Mouse (Mus musculus): ENCODE results near the gene Atp6v1e2.

The Atp6v1e2 gene

DNA sequence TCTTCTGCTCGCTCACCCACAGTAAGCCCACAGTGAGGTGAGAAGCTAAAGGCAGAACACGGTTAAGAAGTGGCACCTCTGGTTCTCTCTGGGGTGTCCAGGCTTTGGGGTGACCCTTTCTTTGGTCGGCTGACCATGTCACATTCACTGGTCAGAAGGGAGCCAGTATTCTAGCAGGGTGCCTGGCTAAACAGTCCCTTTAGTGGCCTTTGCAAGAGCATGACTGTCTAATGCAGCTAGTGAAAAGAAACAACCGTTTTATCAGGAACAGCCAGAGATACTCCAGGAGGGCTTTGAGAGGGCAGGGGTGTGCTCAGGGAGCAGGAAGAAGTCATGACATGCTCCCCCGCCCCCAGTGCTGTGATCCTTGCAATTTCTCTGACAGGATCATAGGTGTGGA is 36.4 kb downstream of the Atp6v1e2 start:
- no peak for DNase-seq

DNA sequence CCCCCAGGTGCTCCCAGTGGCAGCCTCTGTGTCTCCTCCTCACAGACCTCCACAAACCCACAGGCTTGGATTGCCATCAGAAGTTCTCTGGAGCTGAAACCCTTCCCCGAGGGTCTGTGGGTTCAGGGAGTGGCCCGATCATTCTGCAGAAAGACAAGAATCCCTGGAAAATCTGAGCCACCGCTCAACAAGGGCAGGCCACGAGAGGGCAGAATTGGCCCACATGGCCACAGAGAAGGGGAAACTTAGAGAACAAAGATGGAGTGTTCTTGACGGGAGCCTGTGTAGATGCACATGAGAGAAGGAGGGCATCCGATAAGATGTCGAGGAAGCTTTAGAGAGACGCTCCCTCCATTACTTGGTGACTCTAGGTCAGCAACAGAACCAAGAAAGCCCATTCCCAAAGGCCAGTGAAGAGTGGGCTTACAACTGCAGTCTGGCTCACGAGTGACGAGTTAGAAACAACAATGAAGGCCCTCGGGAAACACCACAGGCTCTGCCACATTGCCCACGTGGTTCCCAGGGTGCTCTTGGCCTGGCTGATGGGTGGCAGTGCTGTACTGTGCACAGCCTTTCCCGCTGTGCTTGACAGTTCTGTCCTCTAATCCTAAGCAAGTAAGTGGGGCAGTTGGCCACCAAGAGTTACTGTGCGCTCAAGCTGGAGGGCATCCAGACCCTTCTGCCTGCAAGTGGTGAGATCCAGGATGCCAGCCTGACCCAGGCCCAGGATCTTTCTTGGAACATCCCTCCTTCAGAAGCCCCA is 37.8 kb downstream of the Atp6v1e2 start:
- peak; percentile 50 for DNase-seq

- DNase-seq, result no peak
These were observed 39.4 kb downstream of the Atp6v1e2 start for GRCm38 (mm10) chr17:86908316-86908715.

DNA sequence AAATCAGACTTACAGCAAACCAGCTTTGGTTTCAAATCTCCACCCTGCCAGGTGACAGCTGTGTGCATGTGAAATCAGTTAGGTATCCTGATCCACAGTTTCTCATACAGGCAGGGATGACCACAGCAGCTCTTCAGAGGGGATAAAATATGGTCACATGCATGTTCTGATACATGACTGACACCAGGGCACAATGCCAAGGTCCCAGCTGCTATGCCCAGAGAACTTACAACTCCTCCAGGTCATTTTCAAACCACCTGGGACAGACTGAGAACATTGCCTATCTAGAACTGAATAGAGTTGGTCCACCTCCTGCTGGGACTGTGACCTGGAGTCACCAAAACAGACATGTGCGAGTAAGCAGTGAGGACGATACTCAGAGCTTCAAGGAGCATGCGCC is 40.6 kb downstream of the Atp6v1e2 start:
- DNase-seq, result no peak

- no peak for DNase-seq
These were observed 41.1 kb downstream of the Atp6v1e2 start for GRCm38 (mm10) chr17:86906601-86907000.

- DNase-seq, result peak; percentile 85
These were observed 41.6 kb downstream of the Atp6v1e2 start for GRCm38 (mm10) chr17:86906136-86906461.

- peak; percentile 51 for DNase-seq
These were observed 42.2 kb downstream of the Atp6v1e2 start for GRCm38 (mm10) chr17:86905297-86906135.

DNA sequence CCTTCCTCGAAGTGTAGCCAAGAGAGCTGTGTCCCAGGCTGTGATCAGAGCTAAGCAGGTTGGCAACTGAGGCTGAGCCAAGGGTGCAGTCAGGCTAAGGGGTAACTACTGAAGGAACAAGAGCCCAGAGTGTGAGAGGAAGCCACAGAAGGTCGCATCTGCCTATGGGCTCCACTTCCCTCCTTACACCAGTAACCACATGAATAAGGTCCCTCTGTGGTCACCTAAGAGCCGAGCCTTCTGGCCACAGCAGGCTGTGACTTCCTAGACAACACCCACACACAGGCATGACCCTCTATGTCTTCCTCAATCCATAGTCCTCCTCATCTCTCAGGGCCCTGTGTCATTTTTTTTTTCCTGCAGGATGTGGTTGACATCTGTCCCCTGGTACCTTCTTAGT is 43.5 kb downstream of the Atp6v1e2 start:
- DNase-seq, result no peak

- no peak for DNase-seq
These were observed 44.1 kb downstream of the Atp6v1e2 start for GRCm38 (mm10) chr17:86903596-86903995.

DNA sequence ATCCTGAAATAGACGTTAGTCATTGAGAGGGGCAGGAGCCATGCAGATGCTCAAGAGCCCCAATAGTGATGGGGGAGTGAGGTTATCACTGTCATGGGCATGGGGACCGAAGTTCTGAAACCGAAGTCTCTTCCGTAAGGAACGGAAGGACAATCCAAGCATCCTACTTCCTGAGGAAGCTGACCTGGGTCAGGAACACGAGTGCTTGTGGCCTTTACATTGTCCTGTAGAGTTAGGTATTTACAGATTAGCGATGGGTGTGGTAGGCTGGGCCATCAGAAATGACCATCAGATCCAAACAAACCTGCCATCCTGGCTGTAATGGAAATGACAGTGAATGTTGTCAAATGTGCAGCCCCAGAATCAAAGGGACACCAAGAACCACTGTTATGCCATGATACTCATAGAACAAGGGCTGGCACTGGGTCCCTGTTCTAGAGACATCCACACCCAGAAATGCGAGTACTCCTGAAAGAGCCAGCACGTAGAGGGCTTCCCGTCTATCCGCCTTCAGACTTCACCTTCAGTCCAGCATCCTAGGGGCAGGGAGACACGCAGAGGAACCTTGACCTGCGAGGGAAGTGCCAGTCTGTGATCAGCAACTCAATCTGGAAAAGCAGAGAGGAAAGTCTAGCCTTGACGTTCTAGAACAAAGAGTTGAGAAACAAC is 45.2 kb downstream of the Atp6v1e2 start:
- no peak for DNase-seq

GRCm38 (mm10) chr17:86900564-86900963 is 47.1 kb downstream of the Atp6v1e2 start:
- no peak for DNase-seq

GRCm38 (mm10) chr17:86899821-86900220 is 47.9 kb downstream of the Atp6v1e2 start:
- no peak for DNase-seq

GRCm38 (mm10) chr17:86897486-86898165 is 50.1 kb downstream of the Atp6v1e2 start:
- DNase-seq, result no peak

DNA sequence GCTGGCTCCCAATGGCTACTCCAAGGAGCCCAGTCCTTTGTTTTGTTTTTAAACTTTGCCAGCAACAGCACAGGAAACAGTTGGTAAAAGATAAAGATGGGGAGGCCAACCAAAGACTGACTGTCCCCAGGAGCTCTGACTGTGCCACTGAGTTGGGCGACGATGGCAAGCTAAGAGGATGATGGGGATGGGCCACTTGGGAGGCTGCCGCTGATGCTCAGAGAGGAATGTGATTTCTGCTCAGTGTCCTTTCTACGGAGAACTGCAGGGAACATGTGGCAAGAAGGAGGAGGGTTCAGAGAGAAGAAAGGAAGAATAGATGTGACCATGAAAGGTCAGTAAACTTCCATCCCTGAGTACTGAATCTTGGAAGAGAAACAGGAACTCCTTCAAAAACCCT is 52.5 kb downstream of the Atp6v1e2 start:
- no peak for DNase-seq

Data from right cerebral cortex, postnatal 14 days (tissue).